Mouse (Mus musculus): ENCODE measurements around the gene Rab38. TPM values are rescaled to one million over a fixed set of nuclear protein-coding genes. Genes with fewer than 3 reads are reported as not detected.

The Rab38 gene
- 94.6 and 135 TPM in 2 replicates for total RNA-seq (2017)

DNA sequence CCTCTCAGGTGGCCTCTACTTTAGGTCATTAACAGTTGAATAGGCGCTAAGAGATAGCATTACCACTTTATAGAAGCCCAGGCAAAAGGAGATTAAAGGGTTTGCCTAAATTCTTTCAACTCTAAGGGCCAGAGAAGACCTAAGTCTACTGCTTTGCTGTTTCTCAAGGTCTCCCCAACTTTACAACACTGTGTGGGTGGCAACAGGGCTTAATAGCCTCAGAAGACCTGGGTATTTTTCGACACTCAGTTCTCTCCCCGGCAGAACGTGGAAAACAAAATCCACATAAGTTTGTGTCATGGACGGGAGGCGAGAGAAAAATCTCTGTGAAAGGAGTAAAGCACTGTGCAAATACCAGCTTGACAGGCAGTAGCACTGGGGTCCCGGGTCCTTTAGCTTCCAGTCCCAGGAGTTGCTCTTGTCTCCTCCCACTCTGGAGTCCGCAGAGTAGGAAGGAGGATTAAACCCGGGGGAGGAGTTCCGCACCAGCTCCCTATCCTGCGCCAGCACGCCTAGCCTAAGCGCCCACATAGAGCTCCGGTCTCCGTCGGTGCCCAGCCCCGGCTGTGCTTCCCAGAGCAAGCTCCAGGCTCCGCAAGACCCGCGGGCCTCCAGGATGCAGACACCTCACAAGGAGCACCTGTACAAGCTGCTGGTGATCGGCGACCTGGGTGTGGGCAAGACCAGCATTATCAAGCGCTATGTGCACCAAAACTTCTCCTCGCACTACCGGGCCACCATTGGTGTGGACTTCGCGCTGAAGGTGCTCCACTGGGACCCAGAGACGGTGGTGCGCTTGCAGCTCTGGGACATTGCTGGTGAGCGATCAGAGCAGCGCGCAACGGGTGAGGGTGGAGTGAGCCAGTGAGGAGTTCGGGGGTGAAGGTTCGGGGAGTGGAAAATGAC is at the start of gene Rab38:
Gene Rab38, plus strand, starts transcription at position 488 of the 906 bp plus-strand sequence.
- peak; percentile 87 to 92 for ATAC-seq (replicated peaks in 1 of 2; ENCODE audit: insufficient read depth in 1 of 2, low FRiP score in 2 of 2, low TSS enrichment in 1 of 2, low read depth in 1 of 2, poor library complexity in 2 of 2, severe bottlenecking in 2 of 2)

DNA sequence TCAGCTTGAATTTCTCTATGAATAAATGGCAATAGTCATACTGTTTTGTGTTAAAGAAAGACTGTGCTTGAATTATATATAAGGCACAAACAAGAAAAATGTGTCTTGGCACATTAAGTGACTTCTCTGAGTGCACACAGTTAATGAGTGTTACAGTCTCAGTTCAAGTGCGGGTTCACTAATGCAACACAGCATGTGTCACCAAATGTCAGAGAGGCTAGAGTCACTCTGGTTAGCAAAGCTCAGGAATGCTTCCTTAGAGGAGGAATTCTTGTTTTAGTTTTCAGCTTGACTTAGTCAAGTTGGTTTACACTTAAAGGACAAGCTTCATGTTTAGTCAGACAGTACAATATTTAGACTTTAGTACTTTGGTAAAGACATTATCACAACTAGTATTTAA is 35.5 kb upstream of the Rab38 start:
- ATAC-seq (replicated peaks in 1 of 2; ENCODE audit: insufficient read depth in 1 of 2, low FRiP score in 2 of 2, low TSS enrichment in 1 of 2, low read depth in 1 of 2, poor library complexity in 2 of 2, severe bottlenecking in 2 of 2) = no peak

DNA sequence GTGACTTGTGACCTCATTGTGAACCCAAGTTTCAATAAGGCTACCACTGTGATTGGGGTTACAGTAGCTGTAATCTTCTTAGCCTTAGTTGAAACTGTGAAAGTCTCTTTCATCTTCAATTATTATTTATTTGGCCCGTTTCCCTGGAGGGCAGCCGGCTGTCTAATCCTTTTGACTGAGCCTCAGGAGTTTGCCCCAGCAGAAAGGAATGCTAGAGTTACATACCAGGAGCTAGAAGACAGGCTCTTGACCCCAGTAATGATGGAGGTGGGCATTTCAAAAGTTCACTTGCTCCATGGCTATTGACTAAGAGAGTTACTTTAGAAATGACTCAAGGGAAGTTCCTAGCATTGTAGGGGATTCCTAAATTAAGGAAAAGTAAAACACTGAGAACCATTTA is 34.3 kb upstream of the Rab38 start:
- ATAC-seq (replicated peaks in 1 of 2; ENCODE audit: insufficient read depth in 1 of 2, low FRiP score in 2 of 2, low TSS enrichment in 1 of 2, low read depth in 1 of 2, poor library complexity in 2 of 2, severe bottlenecking in 2 of 2) = no peak

DNA sequence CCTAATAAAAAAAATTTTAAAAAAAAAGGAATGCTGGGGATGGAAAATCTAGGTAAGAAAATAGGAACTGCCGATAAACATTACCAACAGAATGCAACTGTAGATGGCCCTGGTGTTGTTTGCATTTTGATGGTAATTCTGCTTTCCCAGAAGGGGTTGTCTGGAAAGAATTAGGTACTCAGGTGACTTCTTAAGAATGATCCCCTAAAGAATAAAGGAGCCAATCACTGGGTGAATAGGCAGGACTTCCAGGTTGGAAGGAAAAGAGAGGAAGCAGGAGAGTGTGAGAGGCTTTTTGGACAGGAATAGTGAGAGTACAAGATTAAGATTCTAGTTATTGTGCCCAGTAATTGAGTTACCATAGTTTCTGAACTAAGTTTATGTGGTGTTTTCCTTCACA is 24.8 kb upstream of the Rab38 start:
- no peak for ATAC-seq (replicated peaks in 1 of 2; ENCODE audit: insufficient read depth in 1 of 2, low FRiP score in 2 of 2, low TSS enrichment in 1 of 2, low read depth in 1 of 2, poor library complexity in 2 of 2, severe bottlenecking in 2 of 2)

DNA sequence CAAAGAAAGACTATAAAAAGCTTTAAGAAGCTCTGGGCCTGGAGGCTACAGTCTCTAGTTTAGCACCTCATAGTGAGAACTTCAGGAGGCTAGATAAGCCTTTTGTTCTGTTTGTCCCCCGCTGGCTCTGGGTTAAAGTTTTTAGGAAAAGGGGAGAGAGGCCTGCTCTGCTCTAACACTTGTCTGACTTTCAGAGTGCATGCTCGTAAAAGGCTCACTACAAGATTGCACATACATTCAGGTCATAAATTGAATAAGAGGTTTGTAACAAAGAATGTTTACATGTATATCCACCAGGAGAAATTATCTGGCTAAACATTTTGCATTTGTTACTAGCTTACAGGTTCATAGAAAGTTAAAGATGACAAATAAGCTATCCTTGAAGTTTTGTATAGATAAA is 23.6 kb upstream of the Rab38 start:
- ATAC-seq (replicated peaks in 1 of 2; ENCODE audit: insufficient read depth in 1 of 2, low FRiP score in 2 of 2, low TSS enrichment in 1 of 2, low read depth in 1 of 2, poor library complexity in 2 of 2, severe bottlenecking in 2 of 2) = no peak

GRCm38 (mm10) chr7:88421821-88422220 is 8.3 kb upstream of the Rab38 start:
- ATAC-seq (replicated peaks in 1 of 2; ENCODE audit: insufficient read depth in 1 of 2, low FRiP score in 2 of 2, low TSS enrichment in 1 of 2, low read depth in 1 of 2, poor library complexity in 2 of 2, severe bottlenecking in 2 of 2) = no peak

DNA sequence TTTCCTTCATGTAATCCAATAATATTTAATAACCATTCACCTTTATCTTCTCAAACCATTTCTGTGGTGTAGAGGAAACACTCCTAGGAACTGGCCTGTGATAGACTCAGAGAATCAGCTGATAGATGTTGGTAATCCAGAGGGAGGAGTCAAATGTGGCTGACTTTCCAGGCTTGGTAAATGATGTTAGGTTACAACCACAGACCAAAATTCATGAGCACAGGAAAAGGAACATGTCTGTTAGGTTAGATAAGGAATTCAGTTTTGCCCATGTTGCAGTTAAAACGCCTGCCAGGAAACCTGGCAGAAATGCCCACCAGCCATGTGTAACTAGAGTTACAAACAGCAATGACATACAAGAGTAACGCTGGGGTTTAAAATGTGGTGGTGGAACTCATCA is 6.2 kb upstream of the Rab38 start:
- peak; percentile 98 for ATAC-seq (replicated peaks in 1 of 2; ENCODE audit: insufficient read depth in 1 of 2, low FRiP score in 2 of 2, low TSS enrichment in 1 of 2, low read depth in 1 of 2, poor library complexity in 2 of 2, severe bottlenecking in 2 of 2)

DNA sequence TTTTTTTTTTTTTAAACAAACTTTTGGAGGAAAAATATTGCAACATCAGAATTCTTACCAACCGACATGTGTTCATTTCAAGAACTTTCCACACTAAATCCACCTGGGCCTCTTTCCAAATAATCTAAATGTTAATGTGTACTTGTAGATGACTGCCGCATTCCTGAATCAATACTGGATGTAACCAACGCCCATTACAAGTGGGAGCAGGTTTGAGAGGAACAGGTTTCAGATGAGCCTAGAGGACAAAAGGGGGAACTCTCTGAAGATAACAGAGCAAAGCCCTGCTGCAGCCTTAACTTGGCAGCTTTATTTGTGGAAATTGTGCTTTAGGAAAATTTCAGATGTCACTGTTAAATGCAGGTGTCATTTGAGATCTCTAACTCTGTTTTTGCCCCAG is 4.3 kb upstream of the Rab38 start:
- ATAC-seq (replicated peaks in 1 of 2; ENCODE audit: insufficient read depth in 1 of 2, low FRiP score in 2 of 2, low TSS enrichment in 1 of 2, low read depth in 1 of 2, poor library complexity in 2 of 2, severe bottlenecking in 2 of 2) = no peak

- no peak for ATAC-seq (replicated peaks in 1 of 2; ENCODE audit: insufficient read depth in 1 of 2, low FRiP score in 2 of 2, low TSS enrichment in 1 of 2, low read depth in 1 of 2, poor library complexity in 2 of 2, severe bottlenecking in 2 of 2)
Measured at GRCm38 (mm10) chr7:88427484-88427883, 2.6 kb upstream of the Rab38 start.

- ATAC-seq (replicated peaks in 1 of 2; ENCODE audit: insufficient read depth in 1 of 2, low FRiP score in 2 of 2, low TSS enrichment in 1 of 2, low read depth in 1 of 2, poor library complexity in 2 of 2, severe bottlenecking in 2 of 2) = no peak
Measured at GRCm38 (mm10) chr7:88430692-88431084, 615 bp downstream of the Rab38 start.

GRCm38 (mm10) chr7:88440301-88440700 is 10.2 kb downstream of the Rab38 start:
- no peak for ATAC-seq (replicated peaks in 1 of 2; ENCODE audit: insufficient read depth in 1 of 2, low FRiP score in 2 of 2, low TSS enrichment in 1 of 2, low read depth in 1 of 2, poor library complexity in 2 of 2, severe bottlenecking in 2 of 2)

- peak; percentile 63 to 69 for ATAC-seq (replicated peaks in 1 of 2; ENCODE audit: insufficient read depth in 1 of 2, low FRiP score in 2 of 2, low TSS enrichment in 1 of 2, low read depth in 1 of 2, poor library complexity in 2 of 2, severe bottlenecking in 2 of 2)
Measured at GRCm38 (mm10) chr7:88442649-88443048, 12.6 kb downstream of the Rab38 start.

DNA sequence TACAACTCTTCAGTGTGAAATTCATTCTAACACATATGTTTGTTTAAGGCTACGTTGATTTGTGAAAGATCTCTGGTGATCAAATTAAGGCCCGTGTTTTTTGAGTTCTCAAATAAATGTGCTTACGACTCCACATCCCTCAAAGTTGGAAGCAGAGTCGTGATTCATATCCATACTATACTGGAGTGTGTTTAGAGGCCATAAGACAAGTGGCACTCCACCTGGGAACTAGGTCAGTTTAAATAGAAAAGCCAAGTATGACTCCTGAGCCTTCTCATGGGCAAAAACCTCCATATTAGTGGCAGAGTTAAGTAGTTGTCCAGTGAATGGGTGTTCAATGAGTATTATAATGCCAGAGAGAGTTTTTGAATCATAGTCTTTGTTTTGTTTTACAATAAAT is 13.4 kb downstream of the Rab38 start:
- ATAC-seq (replicated peaks in 1 of 2; ENCODE audit: insufficient read depth in 1 of 2, low FRiP score in 2 of 2, low TSS enrichment in 1 of 2, low read depth in 1 of 2, poor library complexity in 2 of 2, severe bottlenecking in 2 of 2) = no peak

DNA sequence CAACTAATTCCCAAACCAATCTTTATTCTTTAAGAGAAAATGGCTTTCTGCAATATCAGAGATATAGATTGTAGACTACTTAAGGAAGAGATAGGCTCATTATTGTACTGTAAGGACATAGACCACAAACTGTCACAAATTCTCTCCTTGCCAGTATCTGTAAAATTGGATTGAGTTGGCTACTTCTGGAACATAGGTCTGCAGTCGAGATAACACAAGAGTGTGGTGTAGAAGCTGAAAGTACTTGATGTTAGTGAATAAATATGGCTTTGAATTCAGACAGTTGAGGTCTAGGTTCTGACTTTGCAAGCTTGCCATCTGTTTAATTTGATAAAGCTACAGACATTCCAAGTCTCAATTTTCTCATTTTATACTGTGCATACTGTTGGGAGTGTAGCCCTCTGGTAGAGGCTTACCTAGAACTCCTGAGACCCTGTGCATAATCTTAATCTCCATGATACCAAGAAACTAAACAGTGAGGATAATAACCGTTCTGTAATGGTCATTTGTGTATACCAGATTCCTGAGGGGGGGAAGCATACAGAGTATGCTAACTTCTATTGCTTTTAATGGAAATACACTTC is 15.3 kb downstream of the Rab38 start:
- no peak for ATAC-seq (replicated peaks in 1 of 2; ENCODE audit: insufficient read depth in 1 of 2, low FRiP score in 2 of 2, low TSS enrichment in 1 of 2, low read depth in 1 of 2, poor library complexity in 2 of 2, severe bottlenecking in 2 of 2)

DNA sequence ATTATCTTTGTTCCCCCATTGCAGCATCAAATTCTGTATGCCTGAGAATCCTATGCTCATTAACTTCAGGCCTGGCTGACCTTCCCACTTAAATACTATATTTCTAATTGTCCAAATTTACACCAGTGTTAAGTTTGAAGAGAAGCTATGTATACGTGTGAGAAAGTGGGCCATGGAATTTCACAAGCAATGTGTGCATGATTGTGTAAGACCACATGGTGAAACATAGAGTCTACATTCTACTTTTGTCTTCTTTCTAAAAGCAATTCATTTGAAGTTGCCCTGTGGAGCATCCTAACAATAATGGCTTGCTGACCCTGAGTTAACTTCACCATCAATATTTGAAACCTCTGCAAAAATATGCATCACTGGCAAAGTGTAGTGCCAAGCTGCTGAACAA is 23.2 kb downstream of the Rab38 start:
- ATAC-seq (replicated peaks in 1 of 2; ENCODE audit: insufficient read depth in 1 of 2, low FRiP score in 2 of 2, low TSS enrichment in 1 of 2, low read depth in 1 of 2, poor library complexity in 2 of 2, severe bottlenecking in 2 of 2) = no peak

- peak; percentile 62 to 68; a peak in 2 of 4 replicates for ATAC-seq (replicated peaks in 1 of 2; ENCODE audit: insufficient read depth in 1 of 2, low FRiP score in 2 of 2, low TSS enrichment in 1 of 2, low read depth in 1 of 2, poor library complexity in 2 of 2, severe bottlenecking in 2 of 2)
Measured at GRCm38 (mm10) chr7:88457827-88458226, 27.8 kb downstream of the Rab38 start.

DNA sequence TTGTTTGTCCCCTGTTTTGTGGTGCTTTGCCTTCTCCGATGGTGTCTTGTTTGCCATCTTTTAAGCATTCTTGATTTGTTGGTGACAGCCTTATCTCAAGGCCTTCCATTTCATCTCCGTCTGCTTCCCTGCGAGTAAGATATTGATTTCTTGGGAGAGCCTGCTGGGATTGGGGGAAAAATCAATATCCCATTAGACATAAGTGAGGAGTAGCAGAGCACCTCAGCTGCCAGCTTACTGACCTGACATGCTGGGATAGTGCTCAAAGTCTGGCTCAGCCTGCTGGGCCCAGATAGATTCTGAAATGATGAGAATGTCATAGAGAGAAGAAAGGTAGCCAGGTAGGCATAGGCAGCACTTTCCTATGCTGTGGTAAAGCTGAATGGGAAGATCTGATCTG is 37.7 kb downstream of the Rab38 start:
- no peak for ATAC-seq (replicated peaks in 1 of 2; ENCODE audit: insufficient read depth in 1 of 2, low FRiP score in 2 of 2, low TSS enrichment in 1 of 2, low read depth in 1 of 2, poor library complexity in 2 of 2, severe bottlenecking in 2 of 2)

GRCm38 (mm10) chr7:88482110-88482619 is 52.1 kb downstream of the Rab38 start:
- peak; percentile 74 to 76 for ATAC-seq (replicated peaks in 1 of 2; ENCODE audit: insufficient read depth in 1 of 2, low FRiP score in 2 of 2, low TSS enrichment in 1 of 2, low read depth in 1 of 2, poor library complexity in 2 of 2, severe bottlenecking in 2 of 2)

Data from hematopoietic stem cell, adult 5-6 weeks (primary cell).